3 mouse cellular contexts compared by ENCODE assay signal in the genomic region with DNA sequence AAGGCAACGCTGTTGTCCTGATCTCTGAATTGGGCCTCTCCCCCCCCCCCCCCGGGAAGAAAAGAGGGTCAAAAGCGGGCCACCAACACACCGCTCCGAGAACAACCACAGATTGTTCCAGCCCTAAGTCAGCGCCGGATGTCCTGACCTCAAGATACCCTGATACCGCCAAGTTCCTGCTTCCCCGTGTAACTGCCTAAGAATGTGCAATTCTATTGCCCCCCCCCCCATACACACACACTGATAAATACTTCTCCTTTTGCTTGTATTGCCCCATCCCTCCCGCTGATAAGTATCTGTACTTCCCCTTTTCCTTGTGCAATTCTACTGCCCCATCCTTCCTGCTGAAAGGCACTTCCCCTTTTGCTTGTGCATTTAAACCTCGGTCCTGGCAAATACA.
DNase-seq lines count a peak whose midpoint lies in the region; TF ChIP-seq lines count a peak whose summit lies in the region.
"Not testable (repeated sequence)": the region's sequence is repeated elsewhere in the genome, so short reads cannot be mapped to it uniquely, and the experiment has no call there.

No protein-coding gene starts in this region.

- TF ChIP-seq POLR2A in MEL (IDR thresholded peaks at IDR 0.05; ENCODE audit: control insufficient read depth in 1 of 2, insufficient read depth in 1 of 2, low read depth in 1 of 2, low read length in 2 of 2, poor library complexity in 1 of 2) = 0 out of 4 replicates have a peak, but pooled peaks of 1 of the 2 experiments have one; percentile 41

- not testable (repeated sequence) for H3K79me2 ChIP-seq in MEL (ENCODE audit: control insufficient read depth, insufficient read depth, low read length, poor library complexity)

- H3K27me3 ChIP-seq in MEL (ENCODE audit: control insufficient read depth in 1 of 2, insufficient read depth in 2 of 2, low read length in 2 of 2) = not testable (repeated sequence)

- H3K4me3 ChIP-seq in MEL (ENCODE audit: control insufficient read depth in 1 of 2, insufficient read depth in 1 of 2, low read depth in 2 of 2, low read length in 2 of 2) = not testable (repeated sequence)

- not testable (repeated sequence) for H3K4me1 ChIP-seq in MEL (ENCODE audit: control insufficient read depth in 1 of 2, insufficient read depth in 2 of 2, low read length in 2 of 2)

- H3K9ac ChIP-seq in MEL (ENCODE audit: control insufficient read depth, low read depth, low read length, poor library complexity, severe bottlenecking) = peak overlapping the region; percentile 42; the same call in 1 of the 2 replicates

- TF ChIP-seq EP300 in MEL (IDR thresholded peaks at IDR 0.05; ENCODE audit: low read depth in 1 of 2, low read length in 2 of 2) = peak; percentile 86 to 87

- H3K36me3 ChIP-seq in MEL (ENCODE audit: control insufficient read depth in 1 of 2, insufficient read depth in 2 of 2, low read length in 2 of 2) = peaks cover 0 to 25% of the 10 kb centered on the region in 2 experiments; a peak in 2 of 4 replicates

- H3K9me3 ChIP-seq in MEL (replicated peaks; ENCODE audit: insufficient read depth, low read length) = not testable (repeated sequence)

- TF ChIP-seq CTCF in MEL (IDR thresholded peaks at IDR 0.05 in 2 of 3, conservative IDR thresholded peaks at IDR 0.05 in 1 of 3; ENCODE audit: control insufficient read depth in 1 of 3, insufficient read depth in 1 of 3, low read depth in 2 of 3, low read length in 3 of 3, poor library complexity in 1 of 3, severe bottlenecking in 1 of 3) = not testable (repeated sequence)

- TF ChIP-seq RAD21 in MEL (IDR thresholded peaks at IDR 0.05; ENCODE audit: low read depth, low read length) = not testable (repeated sequence)

- DNase-seq in 416B (ENCODE audit: low read depth) (peak; percentile 1), MEL-GATA-1-ER (ENCODE audit: extremely low read depth, low read depth) (peak; percentile 26)
- DNase-seq in MEL (ENCODE audit: low read depth, low spot score) = not testable (repeated sequence)

- H3K27ac ChIP-seq in MEL (ENCODE audit: control insufficient read depth, low read depth, low read length) = peak overlapping the region; percentile 80

TF ChIP-seq in MEL, 35 proteins besides CTCF, POLR2A, EP300 and RAD21:
- peak; percentile 44 for TF ChIP-seq MYB (IDR thresholded peaks at IDR 0.05; ENCODE audit: low read depth, low read length)
- peak; percentile 74 for TF ChIP-seq ETS1 (IDR thresholded peaks at IDR 0.05; ENCODE audit: low read depth, low read length)
- peak; percentile 71 for TF ChIP-seq SIN3A (IDR thresholded peaks at IDR 0.05; ENCODE audit: low read length)
- TF ChIP-seq RCOR1 (IDR thresholded peaks at IDR 0.05; ENCODE audit: low read depth, low read length) = peak; percentile 80
- peak; percentile 73 for TF ChIP-seq GATA1 (IDR thresholded peaks at IDR 0.05; ENCODE audit: low read depth, low read length)
- 0 out of 2 replicates have a peak, but pooled peaks have one; percentile 49 for TF ChIP-seq TBP (IDR thresholded peaks at IDR 0.05; ENCODE audit: low read depth, low read length)
- TF ChIP-seq TCF12 (IDR thresholded peaks at IDR 0.05; ENCODE audit: low read depth, low read length) = peak; percentile 52
- TF ChIP-seq MAZ (IDR thresholded peaks at IDR 0.05; ENCODE audit: low read depth, low read length) = peak; percentile 84
